Mouse (Mus musculus) testis, adult 10 weeks (tissue): Measurements from ENCODE around the gene Vav2. TPM values are rescaled to one million over a fixed set of nuclear protein-coding genes. Genes with fewer than 3 reads are reported as not detected.

ENCODE experiments used
- polyA plus RNA-seq: library from polyadenylated mRNA; stranded (reverse); fragments of 350-450 nt; fragmentation: Illumina TruSeq; extraction: RNeasy Lipid Tissue Mini Kit (QIAGEN cat#74804); gene quantifications from one replicate; pipeline ENCODE4 v1.2.3, GENCODE M21; 2014; ENCODE audit warnings: low read depth, low replicate concordance

The Vav2 gene
- 5.4 TPM for polyA plus RNA-seq

GRCm38 (mm10) chr2:27426855-27427457, at the start of gene Vav2:
Gene Vav2, minus strand, starts transcription at chr2:27427033.

GRCm38 (mm10) chr2:27441767-27442707, 15.2 kb upstream of the Vav2 start, which contains the start of gene Brd3os:
Gene Brd3os, plus strand, starts transcription at chr2:27442324.

GRCm38 (mm10) chr2:27248211-27248610, 178.6 kb downstream of the Vav2 start, which contains the start of gene Sardh:
Gene Sardh, minus strand, starts transcription at chr2:27248337.

Other genes with a start within 250 kb of the Vav2 start
- 0.34 TPM for gene Sardh, start 178.7 kb downstream of the Vav2 start, polyA plus RNA-seq
- gene Brd3os, start 15.3 kb upstream of the Vav2 start, polyA plus RNA-seq: 1.6 TPM
- 68.3 TPM for gene Brd3, start 80.6 kb upstream of the Vav2 start, polyA plus RNA-seq
- 25.0 TPM for gene Wdr5, start 88.1 kb upstream of the Vav2 start, polyA plus RNA-seq
- 1.1 TPM for gene Rxra, start 249.4 kb upstream of the Vav2 start, polyA plus RNA-seq